Mouse (Mus musculus) naive thymus-derived CD4-positive, alpha-beta T cell, adult 2 months (primary cell): ENCODE measurements around the gene Gpr1.

Source experiments
- DNase-seq: peaks from one replicate; pipeline ENCODE4 v3.0.0-alpha.2; 2011; ENCODE audit warnings: low read depth

Gene Gpr1

DNA sequence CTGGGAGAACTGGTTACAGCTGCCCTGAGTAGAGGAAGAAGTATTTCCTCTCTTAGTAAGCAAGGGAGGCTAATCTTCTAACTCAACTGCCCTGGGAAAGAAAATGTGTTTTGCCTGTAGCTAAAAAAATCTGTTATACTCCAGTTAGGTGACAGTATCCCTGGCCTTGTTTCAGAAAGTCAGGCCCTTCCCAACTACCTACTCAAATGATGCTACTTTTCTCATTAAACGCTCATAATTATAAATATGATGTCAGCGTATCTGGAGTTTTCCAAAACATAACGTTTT lies at the start of gene Gpr1:
Gene Gpr1, minus strand, starts transcription at position 273 of the 288 bp plus-strand sequence.
- DNase-seq = no peak

DNA sequence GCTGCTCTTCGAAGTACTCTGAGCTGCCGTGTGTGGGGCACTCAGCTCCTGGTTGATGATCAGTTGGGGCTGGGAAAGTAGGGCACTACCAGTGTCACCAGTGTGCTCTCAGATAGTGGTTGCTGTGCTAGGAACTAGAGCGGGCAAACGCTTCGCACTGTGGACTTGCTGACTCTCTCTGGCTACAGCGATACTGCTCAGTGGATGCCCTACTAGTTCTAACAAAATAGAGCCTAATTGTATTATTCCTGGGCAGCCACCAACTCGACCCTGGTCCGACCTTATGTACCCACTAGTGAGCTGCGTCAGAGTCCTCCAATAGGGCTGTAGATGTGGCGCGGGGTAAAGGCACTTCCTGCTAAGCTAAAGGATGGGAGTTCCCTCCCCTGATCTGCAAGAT lies 49.3 kb upstream of the Gpr1 start:
- DNase-seq = no peak

DNA sequence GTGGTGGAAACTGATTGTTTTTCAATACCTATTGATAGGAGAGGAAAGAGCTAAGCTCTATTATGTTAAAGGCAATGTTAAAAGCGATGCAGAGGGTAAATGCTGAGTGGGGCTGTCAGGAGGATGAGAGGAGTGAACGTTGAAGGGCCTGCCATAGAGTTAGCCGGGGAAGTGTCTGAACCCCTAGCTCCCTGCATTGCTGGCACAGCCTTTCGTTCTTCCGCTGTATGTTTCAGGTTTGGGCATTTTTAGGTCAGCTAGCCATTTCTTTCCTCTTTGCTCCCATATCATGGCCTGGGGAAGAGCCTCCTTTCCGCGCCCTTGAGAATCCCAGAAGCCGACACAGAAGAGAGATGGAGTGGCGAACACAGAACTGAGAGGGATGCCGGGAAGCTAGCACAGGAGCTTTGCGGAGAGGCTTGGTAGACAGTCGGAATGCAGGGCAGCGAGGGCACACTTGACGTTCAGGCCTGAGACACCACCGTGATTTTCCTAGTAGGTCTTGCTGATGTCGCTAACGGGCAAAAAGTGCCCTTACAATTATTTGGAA lies 46.8 kb upstream of the Gpr1 start:
- DNase-seq = no peak

DNA sequence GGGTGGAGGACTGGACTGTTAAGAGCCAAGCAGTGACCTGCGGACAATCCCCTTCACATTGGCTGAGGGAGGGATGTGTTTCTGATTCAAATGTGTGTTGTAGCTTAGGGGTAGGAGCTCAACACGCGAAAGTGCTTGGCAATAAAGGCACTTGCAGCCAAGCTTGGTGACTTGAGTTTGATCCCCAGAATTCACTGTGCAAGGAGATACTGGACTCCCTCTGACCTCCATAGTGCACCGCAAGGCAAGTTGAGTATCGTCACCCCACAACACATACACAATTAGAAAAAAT lies 46.3 kb upstream of the Gpr1 start:
- no peak for DNase-seq

DNA sequence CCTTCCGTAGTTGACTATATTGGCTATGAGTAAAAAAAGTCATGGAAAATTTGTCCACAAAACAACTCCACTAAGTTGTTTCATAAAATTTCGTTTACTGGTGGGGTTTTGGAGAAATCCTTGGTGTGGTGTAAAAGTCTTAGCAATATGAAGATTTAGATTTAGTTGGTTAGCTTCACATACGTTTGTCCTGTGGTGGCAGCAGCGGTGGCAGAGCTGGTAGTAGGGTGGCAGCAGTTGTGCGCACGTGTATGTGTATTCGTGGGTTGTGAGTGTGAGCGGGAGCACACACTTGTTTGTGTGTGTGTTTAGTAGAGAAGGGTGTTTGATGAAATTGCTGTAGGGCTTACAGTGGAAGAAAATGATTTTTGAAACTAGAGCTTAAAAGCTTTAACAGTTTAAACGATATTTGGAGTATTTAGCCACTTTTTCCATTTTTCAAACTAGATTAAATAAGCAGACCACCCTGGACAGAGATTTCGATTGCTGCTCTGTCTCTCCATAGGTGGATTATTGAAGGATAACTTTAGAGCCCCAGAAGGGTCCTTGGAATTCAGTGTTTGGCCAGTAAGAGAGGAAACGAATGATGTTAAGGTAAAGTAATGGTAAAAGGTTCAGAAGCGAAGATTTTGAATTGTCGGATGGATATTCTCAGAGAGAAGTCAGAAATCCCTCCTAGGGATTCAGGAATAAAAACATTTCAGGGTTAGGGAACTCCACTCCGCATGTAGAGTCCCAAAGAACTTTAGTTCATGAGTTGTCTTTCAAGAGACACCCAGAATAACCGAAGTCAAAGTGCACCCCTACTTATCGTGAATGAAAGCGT lies 45.8 kb upstream of the Gpr1 start:
- no peak for DNase-seq

DNA sequence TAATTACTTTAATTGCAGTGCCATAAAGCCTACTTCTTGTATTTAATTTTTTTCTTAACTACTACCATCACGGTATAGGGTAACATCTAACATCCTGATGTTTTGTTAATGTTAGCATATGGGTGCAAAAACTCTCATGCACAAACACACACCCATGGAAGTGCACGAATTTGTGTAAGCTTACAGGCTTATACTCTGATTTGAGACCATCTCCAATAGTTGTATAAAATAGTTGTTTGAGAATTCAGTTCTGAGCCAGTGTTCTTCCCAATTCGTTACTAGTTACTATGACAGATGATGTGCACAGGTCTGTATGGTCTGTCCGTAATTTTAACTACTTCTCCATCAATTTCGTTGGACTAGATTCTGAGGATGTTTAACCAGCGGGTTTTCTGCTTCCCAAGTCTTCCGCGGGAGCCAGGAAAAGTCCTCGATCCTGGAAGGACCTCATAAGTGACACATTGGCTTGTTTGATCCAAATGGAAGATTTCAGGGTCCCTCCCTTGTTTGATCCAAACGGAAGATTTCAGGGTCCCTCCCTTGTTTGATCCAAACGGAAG lies 45.0 kb upstream of the Gpr1 start:
- DNase-seq = no peak

DNA sequence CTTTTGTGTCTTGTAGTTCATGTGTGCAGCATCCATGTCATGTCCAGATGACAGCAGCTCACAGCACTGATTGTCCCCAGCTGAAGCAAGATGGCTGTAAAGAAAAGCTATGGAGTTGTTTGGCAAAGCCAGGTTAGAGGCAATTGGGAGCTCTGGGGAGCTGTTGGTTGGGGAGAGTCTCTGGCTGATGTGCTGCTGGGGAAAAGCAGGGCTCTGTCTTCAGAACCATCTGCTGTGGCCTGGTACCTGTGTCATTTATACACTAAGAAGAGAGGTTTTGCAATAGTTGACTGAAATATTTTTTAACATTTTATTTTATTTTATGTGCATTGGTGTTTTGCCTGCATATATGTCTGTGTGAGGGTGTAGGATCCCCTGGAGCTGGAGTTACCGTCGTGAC lies 44.2 kb upstream of the Gpr1 start:
- no peak for DNase-seq

DNA sequence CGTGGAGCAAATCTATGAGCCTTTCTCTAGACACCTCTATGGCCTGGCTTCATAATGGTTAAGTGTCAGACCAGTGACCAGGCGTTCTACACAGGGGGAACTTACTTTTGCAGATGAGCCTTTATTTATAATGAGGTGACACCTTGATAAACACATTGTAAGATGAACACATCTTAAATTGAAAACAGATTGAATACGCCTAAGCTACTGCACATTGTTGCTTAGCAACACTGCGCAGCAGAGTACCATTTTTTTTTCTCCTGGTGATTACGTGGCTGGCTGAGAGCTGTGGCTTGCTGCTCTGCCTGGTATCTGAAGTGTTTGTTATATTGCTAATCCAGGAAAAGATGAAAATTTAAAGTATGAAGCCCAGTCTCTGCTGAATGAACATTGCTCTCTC lies 41.7 kb upstream of the Gpr1 start:
- no peak for DNase-seq

DNA sequence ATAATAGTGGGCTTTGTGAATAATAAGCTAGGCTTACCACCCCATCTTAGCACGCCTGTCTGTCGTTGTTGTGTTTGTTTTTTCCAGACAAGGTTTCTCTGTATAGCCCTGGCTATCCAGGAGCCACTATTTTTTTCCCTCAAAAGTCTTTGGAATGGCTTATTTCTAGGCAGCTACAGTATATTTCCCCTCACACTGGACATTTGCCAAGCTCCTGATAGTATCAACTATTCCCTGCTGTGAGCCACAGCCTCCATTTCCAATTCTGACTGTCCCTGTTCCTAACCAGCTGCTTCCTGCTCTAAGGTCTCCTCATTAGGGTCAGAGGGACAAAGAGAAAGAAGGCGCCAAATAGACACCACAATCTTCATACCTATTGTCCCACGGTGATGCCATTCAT lies 40.8 kb upstream of the Gpr1 start:
- DNase-seq = no peak

DNA sequence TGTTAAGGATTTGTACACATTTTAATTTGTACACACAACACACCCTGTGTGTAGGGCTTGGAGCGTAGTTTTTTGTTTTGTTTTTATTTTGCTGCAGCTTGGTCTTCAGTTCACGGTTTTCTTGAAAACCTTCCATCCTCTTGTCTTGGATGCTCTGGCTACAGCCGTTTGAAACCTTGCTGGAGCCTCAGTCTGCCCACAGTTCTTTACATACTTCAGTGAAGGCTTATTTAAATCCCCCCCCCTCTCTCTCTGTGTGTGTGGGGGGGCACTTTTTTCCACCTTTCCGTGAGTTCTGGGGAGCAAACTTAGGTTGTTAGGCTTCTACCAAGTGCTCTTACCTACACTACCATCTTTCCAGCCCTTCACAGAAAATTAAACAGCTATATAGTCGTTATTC lies 38.9 kb upstream of the Gpr1 start:
- no peak for DNase-seq

DNA sequence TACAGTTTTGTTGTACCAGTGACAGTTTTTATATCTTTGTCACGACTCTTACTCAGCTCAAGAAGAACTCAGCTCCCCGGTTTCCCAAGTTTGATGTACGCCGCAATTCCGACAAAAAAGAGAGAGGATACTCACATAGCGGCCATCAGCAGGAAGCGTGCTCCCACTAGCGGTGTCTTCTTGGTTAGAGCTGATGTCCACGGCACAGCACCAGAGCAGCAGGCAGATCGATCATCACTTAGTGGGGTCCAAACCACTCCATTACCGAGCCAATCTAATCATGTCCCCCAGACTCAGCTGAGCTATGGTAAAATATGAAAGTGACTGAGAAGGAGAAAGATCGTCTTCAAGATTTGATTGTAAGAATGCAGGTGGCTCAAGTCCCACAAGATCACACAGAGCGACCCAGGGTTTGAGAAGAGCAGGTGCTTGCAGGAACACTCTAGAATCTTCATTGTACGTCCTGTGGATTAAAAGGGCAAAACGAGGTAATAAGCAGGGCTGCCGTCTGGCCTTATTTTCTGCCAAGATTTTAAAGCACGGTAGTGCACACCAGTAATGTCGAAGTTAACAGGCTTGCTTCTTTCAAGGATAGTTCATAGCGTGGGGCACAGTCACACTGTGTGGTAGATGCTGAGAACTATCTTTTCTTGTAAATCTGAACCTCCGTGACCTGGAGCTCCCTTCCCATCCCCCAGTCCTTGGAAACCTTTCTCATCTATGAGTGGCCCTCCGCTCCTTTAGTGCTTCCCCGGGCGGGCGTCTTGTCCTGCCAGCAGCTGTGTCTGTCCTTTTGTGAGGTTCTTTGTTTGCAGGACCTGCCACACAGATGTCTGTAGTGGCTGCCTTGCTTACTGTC lies 38.2 kb upstream of the Gpr1 start:
- DNase-seq = no peak

DNA sequence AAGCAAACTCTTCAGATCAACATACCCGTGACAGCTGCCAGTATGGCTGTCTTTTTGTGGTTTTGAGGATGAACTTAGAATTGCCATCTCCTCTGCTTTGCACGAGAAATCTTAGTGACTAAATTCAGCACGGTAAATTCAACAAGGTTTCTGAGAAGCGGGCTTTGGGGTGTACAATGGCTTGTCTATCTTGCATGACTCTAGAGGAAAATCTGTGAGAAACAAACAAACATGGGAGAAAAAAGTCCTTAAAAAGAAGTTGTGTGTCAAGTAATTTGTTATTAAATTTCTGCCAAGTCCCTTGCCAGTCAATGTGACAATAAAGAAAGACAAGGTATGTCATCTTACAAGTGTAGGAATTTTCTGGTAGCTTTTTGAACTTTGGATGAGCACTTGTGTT lies 34.9 kb upstream of the Gpr1 start:
- DNase-seq = no peak

DNA sequence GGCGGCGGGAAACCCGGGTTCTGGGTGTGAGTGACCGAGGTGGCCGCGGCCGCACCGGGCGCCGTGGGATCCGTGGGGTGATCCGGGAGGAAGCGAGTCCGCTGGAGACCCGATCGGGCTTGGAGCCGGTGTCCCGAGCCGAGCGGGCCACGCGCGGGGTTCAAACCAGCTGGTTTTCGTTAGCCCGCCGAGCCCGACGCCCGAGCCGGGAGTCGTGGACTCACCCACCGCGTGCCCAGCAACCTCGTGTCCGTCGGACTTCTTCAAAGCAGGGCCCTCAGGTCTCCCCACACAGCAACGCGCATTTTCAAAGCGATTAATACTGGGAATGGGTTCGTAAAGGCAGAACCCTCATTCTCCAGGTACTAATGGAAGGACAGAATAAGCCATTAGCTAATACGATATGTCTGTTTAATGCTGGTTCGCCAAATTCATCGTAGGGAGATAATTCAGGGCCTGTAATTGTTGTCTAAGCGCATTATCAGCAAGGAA lies 34.1 kb upstream of the Gpr1 start:
- no peak for DNase-seq

DNA sequence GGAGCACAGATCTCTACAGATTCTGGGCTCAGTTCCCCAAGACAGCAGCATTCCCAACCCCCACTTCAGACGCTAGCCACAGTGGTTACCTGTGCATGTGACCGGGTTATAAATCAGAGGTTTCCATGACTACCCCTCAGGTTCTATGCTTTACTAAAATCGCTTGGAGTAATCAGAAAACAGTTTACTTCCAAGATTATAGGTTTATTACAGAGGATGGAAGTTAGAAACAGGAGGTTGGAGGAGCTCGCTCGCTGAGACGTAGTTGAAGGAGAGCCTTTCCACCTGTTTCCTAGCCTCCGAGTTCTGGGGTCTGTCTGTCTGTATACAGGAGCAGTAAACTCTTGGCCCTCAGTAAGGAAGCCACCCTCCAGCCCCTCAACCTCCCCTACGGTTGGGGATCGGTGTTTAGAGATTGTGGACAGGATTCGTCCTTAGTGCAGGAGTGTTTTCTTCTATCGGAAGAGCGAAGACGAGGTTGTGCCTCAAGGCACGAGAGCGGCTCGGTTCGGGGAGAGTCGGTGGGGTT lies 33.6 kb upstream of the Gpr1 start:
- DNase-seq = no peak

DNA sequence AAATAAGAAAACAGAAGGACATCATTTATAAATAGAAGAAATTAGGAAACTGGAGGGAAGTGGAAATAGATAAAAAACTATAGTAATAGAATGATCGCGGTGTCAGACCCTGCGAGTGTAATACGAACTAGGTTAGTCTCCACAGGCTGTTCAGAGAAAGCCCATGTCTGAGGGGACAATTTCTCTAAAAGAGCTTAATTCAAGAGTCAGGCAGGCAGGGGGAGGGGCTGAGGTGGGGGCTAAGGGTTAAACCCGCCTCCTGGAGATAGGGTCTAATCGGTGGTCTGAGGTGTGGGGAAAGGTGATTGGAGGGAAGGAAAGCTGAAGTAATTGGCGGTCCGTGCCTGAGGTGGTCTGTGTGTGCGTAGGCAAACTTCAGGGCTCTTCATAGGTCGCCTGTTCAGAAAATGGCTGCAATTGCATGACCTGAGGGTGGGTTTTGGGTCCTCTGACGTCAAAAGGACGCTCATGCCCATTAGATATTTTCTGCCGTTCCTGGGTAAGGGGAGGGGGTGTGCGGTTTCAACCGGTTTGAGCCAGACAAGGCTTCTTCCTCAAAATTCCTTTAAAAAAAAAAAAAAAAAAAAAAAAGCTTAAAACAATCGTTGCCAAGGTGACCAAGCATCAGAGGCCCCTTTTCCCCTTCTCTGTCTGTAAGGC lies 32.6 kb upstream of the Gpr1 start:
- DNase-seq = no peak

DNA sequence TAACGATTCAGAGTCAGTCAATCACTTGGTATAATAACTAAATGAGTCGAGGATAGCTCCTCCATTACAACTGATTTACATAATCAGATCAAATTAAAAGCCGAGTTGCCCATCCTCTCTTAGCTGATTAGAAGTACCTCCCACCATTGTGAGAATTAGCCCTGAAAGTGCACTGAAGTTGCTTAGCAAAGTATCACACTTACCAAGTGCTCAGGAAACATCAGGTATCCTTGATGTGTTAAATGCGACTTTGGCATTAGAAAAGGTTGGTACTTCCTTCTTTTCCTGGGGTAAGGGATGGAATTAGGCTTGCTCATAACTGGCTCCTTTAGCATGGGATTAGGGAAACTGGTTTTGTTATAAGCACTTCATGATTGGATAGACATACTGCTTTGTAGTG lies 29.5 kb upstream of the Gpr1 start:
- no peak for DNase-seq

DNA sequence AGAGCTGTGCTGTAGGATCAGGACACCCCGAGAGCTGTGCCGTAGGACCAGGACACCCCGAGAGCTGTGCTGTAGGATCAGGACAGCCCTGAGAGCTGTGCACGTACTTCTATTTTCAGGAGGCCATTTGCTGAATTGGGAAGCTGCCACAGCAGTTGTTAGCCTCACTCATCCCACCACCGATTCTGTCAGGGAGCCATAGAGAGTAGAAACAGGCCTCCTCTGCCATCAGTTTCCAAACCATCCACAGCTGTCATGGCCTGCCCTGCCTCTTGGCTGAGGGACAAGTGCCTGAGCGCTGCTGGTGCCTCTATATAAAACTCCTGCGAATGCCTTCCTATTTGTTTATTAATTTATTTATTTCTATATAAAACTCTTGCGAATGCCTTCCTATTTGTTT lies 25.4 kb upstream of the Gpr1 start:
- no peak for DNase-seq

DNA sequence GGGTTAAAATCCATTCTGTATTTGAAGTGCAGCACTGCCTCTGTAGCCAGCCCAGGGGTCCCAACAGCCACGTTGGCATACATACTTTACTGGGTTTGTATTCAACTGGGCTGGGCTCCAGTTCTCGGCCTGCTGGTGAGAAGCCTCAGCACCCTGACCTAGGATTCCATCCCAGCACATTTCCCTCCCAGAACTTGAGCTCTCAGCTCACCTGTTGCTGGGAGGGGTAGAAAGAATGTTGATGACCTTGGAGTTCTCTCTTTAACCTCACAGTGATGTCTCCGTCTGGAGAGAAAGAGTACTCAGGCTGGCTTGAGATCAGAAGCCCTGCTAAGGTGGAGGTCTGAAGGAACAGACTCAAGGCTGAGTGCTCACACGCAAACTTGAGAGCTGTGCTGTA lies 25.0 kb upstream of the Gpr1 start:
- DNase-seq = no peak

DNA sequence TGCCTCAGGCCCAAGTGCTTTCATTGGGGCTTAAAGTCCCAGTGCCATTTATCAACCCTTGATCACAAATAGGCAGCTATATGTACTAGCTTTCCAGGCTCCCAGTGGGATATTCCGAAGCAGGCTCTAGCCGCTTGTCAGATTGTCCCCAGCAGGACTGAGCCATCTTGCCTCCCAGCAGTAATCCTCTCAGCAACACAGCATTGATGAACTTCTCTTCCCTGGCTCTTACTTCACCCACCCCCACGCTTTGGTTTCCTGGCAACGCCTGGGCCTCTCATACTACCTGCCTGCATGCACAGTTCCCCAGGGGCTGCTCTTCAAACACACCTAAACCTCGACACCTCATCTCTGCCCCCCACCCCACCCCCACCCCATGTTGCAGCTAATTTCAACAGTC lies 23.0 kb upstream of the Gpr1 start:
- DNase-seq = no peak

DNA sequence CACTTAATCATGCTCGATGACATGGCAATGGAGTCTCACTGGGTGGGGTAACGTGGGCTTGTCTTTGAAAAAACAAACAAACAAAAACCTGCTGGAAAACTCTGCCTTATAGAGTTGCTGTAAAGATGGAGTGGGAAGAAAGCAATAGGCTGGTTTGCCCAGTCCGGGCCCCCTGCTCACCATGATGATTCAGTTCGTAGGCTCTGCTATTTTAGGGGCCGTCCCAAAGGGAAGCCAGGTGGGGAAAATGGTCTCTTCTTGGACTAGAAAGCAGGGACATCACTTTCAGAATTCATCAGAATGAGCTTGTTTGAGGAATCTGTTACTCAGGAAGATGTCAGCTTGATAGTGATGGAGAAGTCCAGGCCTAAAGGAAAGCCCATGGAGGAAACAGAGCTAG lies 12.9 kb upstream of the Gpr1 start:
- no peak for DNase-seq

DNA sequence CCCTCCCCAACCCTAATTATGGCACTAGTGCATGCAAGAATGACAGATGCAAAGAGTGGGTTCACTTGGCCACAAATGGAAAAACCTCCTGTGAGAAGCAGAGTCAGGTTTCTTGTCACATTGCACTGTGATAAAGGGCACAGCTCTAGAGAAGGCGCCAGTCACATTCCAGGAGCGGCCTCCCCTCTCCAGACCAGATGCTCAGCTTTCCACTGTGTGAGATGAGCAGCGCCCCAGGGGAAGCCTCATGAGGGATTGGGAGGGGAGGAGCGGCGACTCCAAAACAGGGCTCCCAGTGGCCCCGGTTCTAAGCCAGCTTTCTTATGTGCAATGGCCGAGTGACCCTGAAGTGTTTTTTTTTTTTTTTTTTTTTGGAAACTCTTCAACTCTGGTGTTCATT lies 11.5 kb upstream of the Gpr1 start:
- DNase-seq = no peak

DNA sequence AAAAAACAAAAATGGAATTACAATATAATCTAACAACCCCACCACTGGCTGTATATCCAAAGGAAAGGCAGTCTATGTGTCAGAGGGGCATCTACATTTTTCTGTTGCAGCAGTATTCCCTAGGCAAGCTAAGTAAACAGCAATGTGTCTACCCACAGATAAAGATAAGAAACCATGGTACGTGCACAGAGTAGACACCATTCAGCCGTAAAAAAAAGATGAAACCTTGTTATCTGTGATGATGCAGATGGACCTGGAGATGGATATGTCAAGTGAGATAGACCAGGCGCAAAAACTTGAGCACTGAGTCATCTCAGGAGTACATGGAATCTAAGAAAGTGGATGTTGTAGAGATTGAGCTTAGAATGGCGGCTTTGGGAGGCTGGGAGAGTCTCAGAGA lies 10.7 kb upstream of the Gpr1 start:
- DNase-seq = no peak
